Mouse (Mus musculus) cerebellum, adult 2 months (tissue): Measurements from ENCODE around the gene Hs2st1. TPM values are rescaled to one million over a fixed set of nuclear protein-coding genes. Genes with fewer than 3 reads are reported as not detected.

Experiments used
- DNase-seq, 2 experiments: peaks; one replicate each; pipeline ENCODE4 v3.0.0; 2021
- H3K27ac ChIP-seq: fragments of 200-500 bp; 2 replicates; pipeline ENCODE4 v1.5.1; 2012; ENCODE audit warnings: low read length, control low read depth, inconsistent platforms; ENCODE audit not compliant: insufficient read depth
- H3K27me3 ChIP-seq: fragments of 200-500 bp; 2 replicates; pipeline ENCODE4 v1.6.1; 2012; ENCODE audit warnings: inconsistent platforms, mild to moderate bottlenecking, low read length, moderate library complexity; ENCODE audit not compliant: control insufficient read depth, insufficient read depth
- H3K4me1 ChIP-seq: fragments of 200-500 bp; 2 replicates; pipeline ENCODE4 v1.6.1; 2011; ENCODE audit warnings: low read length; ENCODE audit not compliant: control insufficient read depth, insufficient read depth
- H3K4me3 ChIP-seq: fragments of 200-500 bp; replicated peaks from 2 replicates; pipeline ENCODE3; 2011; ENCODE audit warnings: mild to moderate bottlenecking, low read depth, low read length, control low read depth; ENCODE audit not compliant: insufficient read depth
- CTCF ChIP-seq: fragments of 200-500 bp; IDR thresholded peaks from 2 replicates; pipeline ENCODE4 v1.5.1; 2011; ENCODE audit warnings: low read depth, mild to moderate bottlenecking, control low read depth, low read length, moderate library complexity, borderline replicate concordance; ENCODE audit not compliant: insufficient read depth
- POLR2A ChIP-seq: fragments of 200-500 bp; IDR thresholded peaks from 2 replicates; pipeline ENCODE4 v1.6.1; 2011; ENCODE audit warnings: low read length, control low read depth, borderline replicate concordance; ENCODE audit not compliant: insufficient read depth
- WGBS: fragments of 180-500 bp; shearing (Covaris S2); methylation state at CpG from one replicate; pipeline ENCODE4 v1.1.7; 2018; 5-methylcytosine and 5-hydroxymethylcytosine counted together
- polyA plus RNA-seq: library from polyadenylated mRNA; depleted of rRNA; stranded (reverse); fragments of >200 nt; gene quantifications from 2 replicates; pipeline ENCODE4 v1.2.3, GENCODE M21; 2012

The Hs2st1 gene
- polyA plus RNA-seq, 1 experiment: 15.4 TPM

GRCm38 (mm10) chr3:144597790-144598467 lies 27.9 kb upstream of the Hs2st1 start:
- TF ChIP-seq CTCF (no peak), POLR2A (no peak)
- DNase-seq: no peak
- Histone ChIP-seq H3K27me3 (no peaks in the 10 kb centered on the region), H3K4me1 (no peaks in the 10 kb centered on the region), H3K27ac (no peak overlapping the region), H3K4me3 (no peak overlapping the region)
- 71% methylated on average over 12 of the region's 12 CpGs for WGBS

DNA sequence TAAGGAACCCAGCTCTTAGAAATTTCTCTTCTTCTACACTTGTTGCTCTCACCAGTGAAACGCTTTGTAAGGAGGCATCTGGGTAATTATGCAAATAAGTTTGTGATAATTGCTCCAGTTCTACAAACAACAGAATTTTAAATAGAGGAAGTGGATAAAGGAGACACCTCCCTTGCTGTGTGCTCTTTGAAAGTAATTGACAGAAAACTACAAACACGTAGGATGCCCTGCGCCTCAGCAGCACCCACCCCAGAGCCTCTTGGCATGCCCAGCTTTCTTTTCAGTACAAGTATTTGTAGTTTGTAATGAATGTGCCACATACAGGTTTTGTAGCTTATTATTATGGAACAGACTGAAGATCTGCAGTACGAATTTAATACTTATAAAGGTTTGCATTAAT lies 27.1 kb upstream of the Hs2st1 start:
- Histone ChIP-seq H3K27me3 (no peaks in the 10 kb centered on the region), H3K4me3 (no peak overlapping the region), H3K4me1 (no peaks in the 10 kb centered on the region), H3K27ac (no peak overlapping the region)
- 59% methylated on average over 4 of the region's 4 CpGs for WGBS
- no peak for DNase-seq
- TF ChIP-seq CTCF (no peak), POLR2A (no peak)

DNA sequence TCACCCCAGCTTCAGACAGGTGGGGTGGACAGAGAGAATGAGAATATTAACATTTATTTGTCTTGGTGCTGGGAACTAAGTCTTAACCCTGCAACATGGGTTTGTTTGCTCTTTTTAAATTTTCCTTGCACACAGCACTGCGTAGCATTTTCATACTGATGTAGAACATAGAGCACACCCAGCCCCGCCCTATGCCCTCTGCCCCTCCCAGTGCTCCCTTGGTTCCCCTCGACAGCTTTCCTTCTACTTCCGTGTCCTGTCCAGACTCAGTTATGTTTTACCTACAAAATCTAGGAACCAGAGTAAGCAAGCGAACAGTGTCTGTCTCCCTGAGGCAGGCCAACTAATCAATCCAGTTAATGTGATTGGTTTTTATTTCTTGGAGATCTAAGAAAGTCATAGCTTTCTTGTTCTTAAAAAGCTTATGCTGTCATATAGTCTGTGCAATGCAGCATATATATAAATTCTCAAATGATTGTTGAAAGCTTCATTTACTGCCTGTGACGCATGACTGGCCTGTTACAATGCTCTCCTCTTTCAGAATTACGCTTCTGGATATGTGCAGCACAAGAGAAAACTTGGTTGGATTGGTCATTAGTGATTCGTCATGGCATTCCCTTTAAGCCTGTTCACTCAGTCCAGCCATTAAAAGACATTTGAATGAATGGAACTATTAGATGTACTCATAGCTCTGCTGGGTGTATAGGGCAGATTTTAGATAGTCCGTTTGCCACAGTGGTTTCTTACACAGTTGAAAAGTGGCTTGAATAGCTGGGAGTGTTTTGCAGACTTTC lies 23.2 kb upstream of the Hs2st1 start:
- H3K4me1 ChIP-seq: no peaks in the 10 kb centered on the region
- TF ChIP-seq CTCF (no peak), POLR2A (no peak)
- no peak for DNase-seq
- 84% methylated on average over 9 of the region's 9 CpGs for WGBS
- no peak overlapping the region for H3K27ac ChIP-seq
- no peaks in the 10 kb centered on the region for H3K27me3 ChIP-seq
- H3K4me3 ChIP-seq: no peak overlapping the region

DNA sequence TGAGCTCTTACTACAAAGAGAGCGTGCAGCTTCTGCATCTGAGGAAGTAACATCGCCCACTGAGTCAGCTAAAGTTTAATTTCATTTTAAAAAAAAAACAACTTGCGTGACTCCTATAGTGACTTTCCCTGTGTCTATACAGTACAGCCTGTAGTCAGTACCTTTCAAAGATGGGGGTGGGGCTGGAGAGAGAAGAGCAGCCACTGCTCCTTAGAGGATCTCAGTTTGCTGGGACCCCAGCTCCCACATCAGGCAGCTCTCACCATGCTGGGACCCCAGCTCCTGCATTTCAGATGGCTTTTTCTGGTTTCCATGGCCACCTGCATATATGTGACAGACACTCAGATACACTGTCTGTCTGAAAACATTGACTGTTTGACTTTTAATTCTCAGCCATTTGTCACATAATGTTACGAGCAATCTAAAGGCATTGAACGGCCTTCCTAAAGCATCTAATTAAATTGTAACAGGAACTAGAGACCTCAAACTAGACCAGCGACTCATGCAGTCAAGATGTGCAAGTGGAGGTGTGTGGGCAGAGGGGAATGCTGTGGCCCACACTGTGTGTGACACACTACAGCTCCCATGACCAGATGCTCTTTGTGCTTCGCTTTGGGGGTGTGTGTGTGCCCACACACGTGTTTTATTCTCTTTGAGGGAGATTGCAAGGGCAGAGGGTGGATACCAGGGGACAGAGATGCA lies 19.4 kb upstream of the Hs2st1 start:
- Histone ChIP-seq H3K27me3 (no peaks in the 10 kb centered on the region), H3K4me3 (no peak overlapping the region), H3K27ac (no peak overlapping the region), H3K4me1 (no peaks in the 10 kb centered on the region)
- WGBS: 88% methylated on average over 8 of the region's 8 CpGs
- TF ChIP-seq POLR2A: no peak
- TF ChIP-seq CTCF: no peak
- no peak for DNase-seq

DNA sequence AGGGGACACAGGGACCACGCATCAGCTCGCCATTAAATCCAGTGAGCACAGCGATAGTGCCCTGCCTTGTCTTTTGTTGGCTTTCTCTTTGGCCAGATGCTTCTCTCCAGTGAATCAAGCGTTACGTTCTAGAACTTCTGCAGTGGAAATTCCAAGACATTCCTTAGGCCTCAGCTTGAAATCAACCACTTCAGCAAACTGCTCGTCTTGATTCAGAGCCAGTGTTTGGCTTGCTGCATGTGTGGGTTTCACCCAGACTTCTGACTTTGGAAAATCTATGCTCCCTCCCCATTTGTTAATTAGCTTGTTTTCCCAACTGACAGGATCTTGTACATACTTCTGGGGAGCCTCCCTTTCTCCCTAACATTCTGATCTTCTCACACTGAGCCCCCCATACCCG lies 16.8 kb upstream of the Hs2st1 start:
- 59% methylated on average over 7 of the region's 7 CpGs for WGBS
- H3K27ac ChIP-seq: no peak overlapping the region
- TF ChIP-seq CTCF (no peak), POLR2A (no peak)
- H3K27me3 ChIP-seq: no peaks in the 10 kb centered on the region
- no peak for DNase-seq
- H3K4me3 ChIP-seq: no peak overlapping the region
- no peaks in the 10 kb centered on the region for H3K4me1 ChIP-seq

GRCm38 (mm10) chr3:144584789-144585553 lies 15.0 kb upstream of the Hs2st1 start:
- TF ChIP-seq CTCF: no peak
- no peak for TF ChIP-seq POLR2A

DNA sequence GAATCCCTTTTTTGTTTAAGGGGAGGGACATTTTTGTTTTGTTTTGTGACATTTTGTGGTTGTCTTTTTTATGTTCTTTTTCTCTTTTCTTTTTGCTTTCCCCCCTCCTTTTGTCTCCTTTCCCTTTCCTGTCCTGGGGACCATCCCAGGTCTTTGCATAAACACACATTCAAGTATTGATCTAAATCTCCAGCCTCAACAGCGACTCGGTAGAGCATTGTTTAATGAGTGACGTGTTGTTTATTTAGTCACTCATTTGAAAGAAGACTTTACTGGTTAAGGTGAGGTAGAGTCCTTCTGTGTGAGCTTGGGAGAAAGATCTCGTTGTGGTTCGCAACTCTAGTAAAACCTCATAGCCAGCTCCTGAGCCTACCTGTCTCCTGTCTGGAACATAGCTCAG lies 13.8 kb upstream of the Hs2st1 start:
- H3K4me1 ChIP-seq: peaks cover 6% of the 10 kb centered on the region
- H3K27ac ChIP-seq: no peak overlapping the region
- H3K27me3 ChIP-seq: no peaks in the 10 kb centered on the region
- no peak overlapping the region for H3K4me3 ChIP-seq
- 74% methylated on average over 5 of the region's 5 CpGs for WGBS
- TF ChIP-seq POLR2A (no peak), CTCF (no peak)
- no peak for DNase-seq

More at GRCm38 (mm10) chr3:144584789-144585553, 15.0 kb upstream of the Hs2st1 start:
- Histone ChIP-seq H3K4me3 (no peak overlapping the region), H3K27me3 (no peaks in the 10 kb centered on the region), H3K4me1 (peaks cover 4% of the 10 kb centered on the region), H3K27ac (no peak overlapping the region)
- DNase-seq: no peak
- 85% methylated on average over 6 of the region's 6 CpGs for WGBS
